Mouse (Mus musculus): ENCODE data around the gene Pgp. TPM values are rescaled to one million over a fixed set of nuclear protein-coding genes. Genes with fewer than 3 reads are reported as not detected.

Pgp gene
- polyA plus RNA-seq, 1 experiment from 2014 or later, result 101 TPM

GRCm38 (mm10) chr17:24514270-24515257, 44.4 kb downstream of the Pgp start:
- ATAC-seq, result 0 out of 2 replicates have a peak, but pooled peaks have one; percentile 34
- no peaks in the 10 kb centered on the region for H3K9me3 ChIP-seq (replicated peaks)
- H3K4me2 ChIP-seq, result 0 out of 2 replicates have a peak overlapping the region, but pooled peaks have one; percentile 1
- peaks cover 99% of the 10 kb centered on the region for H3K36me3 ChIP-seq
- H3K27me3 ChIP-seq (replicated peaks), result no peaks in the 10 kb centered on the region
- peak overlapping the region; percentile 30 for H3K27ac ChIP-seq
- peaks cover 9% of the 10 kb centered on the region; the same call in 1 of the 2 replicates for H3K4me1 ChIP-seq
- 79% methylated on average over 24 of the region's 24 CpGs for WGBS (ENCODE audit: insufficient replicate concordance)
- no peak overlapping the region for H3K9ac ChIP-seq
- no peak overlapping the region for H3K4me3 ChIP-seq

GRCm38 (mm10) chr17:24520450-24520849, 50.3 kb downstream of the Pgp start:
- Histone ChIP-seq H3K9ac (no peak overlapping the region; the same call in 1 of the 2 replicates), H3K27ac (0 out of 2 replicates have a peak overlapping the region, but pooled peaks have one; percentile 4), H3K4me2 (no peak overlapping the region), H3K4me3 (no peak overlapping the region), H3K4me1 (peaks cover 21% of the 10 kb centered on the region), H3K36me3 (peaks cover 85% of the 10 kb centered on the region), H3K27me3 (replicated peaks) (no peaks in the 10 kb centered on the region), H3K9me3 (replicated peaks) (no peaks in the 10 kb centered on the region)
- no peak for ATAC-seq
- WGBS (ENCODE audit: insufficient replicate concordance), result 70% methylated on average over 4 of the region's 4 CpGs

Other genes starting within 250 kb of the Pgp start
- 12.3 and 12.6 TPM in 2 replicates for gene Tedc2, start 249.5 kb upstream of the Pgp start, polyA plus RNA-seq (2016; fragmentation: Nextera tagmentation; extraction: Ambion mirVana)
- 93.7 and 95.4 TPM in 2 replicates for gene Ccnf, start 218.9 kb upstream of the Pgp start, polyA plus RNA-seq (2016; fragmentation: Nextera tagmentation; extraction: Ambion mirVana)
- not detected in 2 replicates for gene Abca17, start 119.3 kb upstream of the Pgp start, polyA plus RNA-seq (2016; fragmentation: Nextera tagmentation; extraction: Ambion mirVana)
- 21.1 and 22.6 TPM in 2 replicates for gene Abca3, start 118.4 kb upstream of the Pgp start, polyA plus RNA-seq (2016; fragmentation: Nextera tagmentation; extraction: Ambion mirVana)
- 195 and 204 TPM in 2 replicates for gene Rnps1, start 55.8 kb upstream of the Pgp start, polyA plus RNA-seq (2016; fragmentation: Nextera tagmentation; extraction: Ambion mirVana)
- gene Eci1, start 43.8 kb upstream of the Pgp start, polyA plus RNA-seq (2016; fragmentation: Nextera tagmentation; extraction: Ambion mirVana), result 92.1 and 100 TPM in 2 replicates
- gene Dnase1l2, start 27.3 kb upstream of the Pgp start, polyA plus RNA-seq (2016; fragmentation: Nextera tagmentation; extraction: Ambion mirVana), result 0.70 and 0.96 TPM in 2 replicates
- gene E4f1, start 79 bp upstream of the Pgp start, polyA plus RNA-seq (2016; fragmentation: Nextera tagmentation; extraction: Ambion mirVana), result 19.2 and 20.7 TPM in 2 replicates
- gene Bricd5, start 3.5 kb downstream of the Pgp start, polyA plus RNA-seq (2016; fragmentation: Nextera tagmentation; extraction: Ambion mirVana), result 0.18 TPM in 1 of 2 replicates, not detected in the other
- 17.2 and 19.4 TPM in 2 replicates for gene Mlst8, start 8.7 kb downstream of the Pgp start, polyA plus RNA-seq (2016; fragmentation: Nextera tagmentation; extraction: Ambion mirVana)
- 0.14 and 0.32 TPM in 2 replicates for gene Caskin1, start 18.2 kb downstream of the Pgp start, polyA plus RNA-seq (2016; fragmentation: Nextera tagmentation; extraction: Ambion mirVana)
- gene Traf7, start 57.5 kb downstream of the Pgp start, polyA plus RNA-seq (2016; fragmentation: Nextera tagmentation; extraction: Ambion mirVana), result 52.2 and 55.4 TPM in 2 replicates
- gene Rab26, start 63.8 kb downstream of the Pgp start, polyA plus RNA-seq (2016; fragmentation: Nextera tagmentation; extraction: Ambion mirVana), result 1.3 and 1.9 TPM in 2 replicates
- gene Pkd1, start 79.4 kb downstream of the Pgp start, polyA plus RNA-seq (2016; fragmentation: Nextera tagmentation; extraction: Ambion mirVana), result 6.0 and 6.5 TPM in 2 replicates
- 30.8 and 35.0 TPM in 2 replicates for gene Tsc2, start 162.2 kb downstream of the Pgp start, polyA plus RNA-seq (2016; fragmentation: Nextera tagmentation; extraction: Ambion mirVana)
- 11.3 and 12.4 TPM in 2 replicates for gene Nthl1, start 162.3 kb downstream of the Pgp start, polyA plus RNA-seq (2016; fragmentation: Nextera tagmentation; extraction: Ambion mirVana)
- gene Slc9a3r2, start 179.9 kb downstream of the Pgp start, polyA plus RNA-seq (2016; fragmentation: Nextera tagmentation; extraction: Ambion mirVana), result 14.6 and 15.2 TPM in 2 replicates
- 0.33 TPM in 1 of 2 replicates, not detected in the other for gene Npw, start 188.1 kb downstream of the Pgp start, polyA plus RNA-seq (2016; fragmentation: Nextera tagmentation; extraction: Ambion mirVana)
- gene Zfp598, start 199.3 kb downstream of the Pgp start, polyA plus RNA-seq (2016; fragmentation: Nextera tagmentation; extraction: Ambion mirVana), result 19.7 and 20.4 TPM in 2 replicates
- 0.06 and 0.27 TPM in 2 replicates for gene Syngr3, start 219.6 kb downstream of the Pgp start, polyA plus RNA-seq (2016; fragmentation: Nextera tagmentation; extraction: Ambion mirVana)
- 51.4 and 52.5 TPM in 2 replicates for gene Gfer, start 225.8 kb downstream of the Pgp start, polyA plus RNA-seq (2016; fragmentation: Nextera tagmentation; extraction: Ambion mirVana)
- 0.51 and 0.58 TPM in 2 replicates for gene Noxo1, start 225.8 kb downstream of the Pgp start, polyA plus RNA-seq (2016; fragmentation: Nextera tagmentation; extraction: Ambion mirVana)
- gene Tbl3, start 237.3 kb downstream of the Pgp start, polyA plus RNA-seq (2016; fragmentation: Nextera tagmentation; extraction: Ambion mirVana), result 65.4 and 71.8 TPM in 2 replicates
- gene Rnf151, start 247.7 kb downstream of the Pgp start, polyA plus RNA-seq (2016; fragmentation: Nextera tagmentation; extraction: Ambion mirVana), result 0.19 and 0.46 TPM in 2 replicates
- 1,444 and 1,454 TPM in 2 replicates for gene Rps2, start 247.7 kb downstream of the Pgp start, polyA plus RNA-seq (2016; fragmentation: Nextera tagmentation; extraction: Ambion mirVana)